Mouse (Mus musculus): ENCODE measurements around the gene Casr.

GRCm38 (mm10) chr16:36476866-36477265, 85.1 kb downstream of the Casr start:
- TF ChIP-seq CTCF (IDR thresholded peaks at IDR 0.05; ENCODE audit: extremely low read depth, insufficient read depth, low read length) (no peak), POLR2A (IDR thresholded peaks at IDR 0.05; ENCODE audit: extremely low read depth, insufficient read depth, low read length) (no peak)

Measured in cortical plate, adult 2 months (tissue).